Mouse (Mus musculus) limb, embryonic 14.5 days (tissue): ENCODE data around the gene Tmod1. TPM values are rescaled to one million over a fixed set of nuclear protein-coding genes. Genes with fewer than 3 reads are reported as not detected.

Source experiments
- ATAC-seq: fragments of 200-750 bp; cut with Nextera tagmentation; 2 replicates; pipeline ENCODE4 v1.8.0; 2017; ENCODE audit warnings: low read depth, moderate number of reproducible peaks, moderate TSS enrichment; ENCODE audit not compliant: low FRiP score
- DNase-seq: peaks from one replicate; pipeline ENCODE4 v3.0.0-alpha.2; 2015; ENCODE audit warnings: low spot score
- H3K27ac ChIP-seq: fragments of 300-500 bp; sonication (generic); replicated peaks from 2 replicates; pipeline ENCODE4 v1.5.1; 2014; ENCODE audit warnings: low read depth, mild to moderate bottlenecking, low read length, moderate library complexity, mixed read lengths
- H3K27me3 ChIP-seq: fragments of 300-500 bp; sonication (generic); 2 replicates; pipeline ENCODE4 v1.6.1; 2014; ENCODE audit warnings: low read length, mixed read lengths; ENCODE audit not compliant: control insufficient read depth, insufficient read depth
- H3K36me3 ChIP-seq: fragments of 300-500 bp; sonication (generic); 2 replicates; pipeline ENCODE4 v1.6.1; 2014; ENCODE audit warnings: mild to moderate bottlenecking, low read length, moderate library complexity, mixed read lengths; ENCODE audit not compliant: control insufficient read depth, insufficient read depth
- H3K4me1 ChIP-seq: fragments of 300-500 bp; sonication (generic); 2 replicates; pipeline ENCODE4 v1.6.1; 2014; ENCODE audit warnings: antibody characterized with exemption, low read length, mixed read lengths; ENCODE audit not compliant: control insufficient read depth, insufficient read depth
- H3K4me2 ChIP-seq: fragments of 300-500 bp; sonication (generic); replicated peaks from 2 replicates; pipeline ENCODE4 v1.6.1; 2014; ENCODE audit warnings: low read depth, mild to moderate bottlenecking, low read length, moderate library complexity; ENCODE audit not compliant: severe bottlenecking
- H3K4me3 ChIP-seq: fragments of 300-500 bp; sonication (generic); replicated peaks from 2 replicates; pipeline ENCODE4 v1.5.1; 2014; ENCODE audit warnings: low read length
- H3K9ac ChIP-seq: fragments of 300-500 bp; sonication (generic); 2 replicates; pipeline ENCODE4 v1.6.1; 2014; ENCODE audit warnings: mild to moderate bottlenecking, low read depth, low read length, moderate library complexity; ENCODE audit not compliant: severe bottlenecking
- H3K9me3 ChIP-seq: fragments of 300-500 bp; sonication (generic); 2 replicates; pipeline ENCODE4 v1.6.1; 2016; ENCODE audit warnings: low read length; ENCODE audit not compliant: control insufficient read depth
- POLR2A ChIP-seq: fragments of 200-500 bp; IDR thresholded peaks from 2 replicates; pipeline ENCODE4 v1.8.0; 2012; ENCODE audit warnings: inconsistent platforms, mild to moderate bottlenecking, moderate library complexity, borderline replicate concordance; ENCODE audit not compliant: insufficient read depth, insufficient read length; ENCODE audit errors: extremely low read depth
- WGBS: fragments of 180-500 bp; shearing (Covaris S2); extraction: QIAGEN DNeasy Blood & Tissue Kit; methylation state at CpG from one replicate; pipeline ENCODE4 v1.1.7; 2014; 5-methylcytosine and 5-hydroxymethylcytosine counted together
- polyA plus RNA-seq, 2 experiments: library from polyadenylated mRNA; depleted of rRNA in 1 of 2; stranded (reverse) in 1 of 2; unstranded in 1 of 2; fragments of >200 nt; fragmentation: Nextera tagmentation in 1 of 2; extraction: Ambion mirVana in 1 of 2; gene quantifications; 2 replicates each; pipeline versions ENCODE4 v1.2.1 to v1.2.3; 2012 to 2014

Tmod1 gene
- polyA plus RNA-seq, 2 experiments: 10.8 to 15.8 TPM

DNA sequence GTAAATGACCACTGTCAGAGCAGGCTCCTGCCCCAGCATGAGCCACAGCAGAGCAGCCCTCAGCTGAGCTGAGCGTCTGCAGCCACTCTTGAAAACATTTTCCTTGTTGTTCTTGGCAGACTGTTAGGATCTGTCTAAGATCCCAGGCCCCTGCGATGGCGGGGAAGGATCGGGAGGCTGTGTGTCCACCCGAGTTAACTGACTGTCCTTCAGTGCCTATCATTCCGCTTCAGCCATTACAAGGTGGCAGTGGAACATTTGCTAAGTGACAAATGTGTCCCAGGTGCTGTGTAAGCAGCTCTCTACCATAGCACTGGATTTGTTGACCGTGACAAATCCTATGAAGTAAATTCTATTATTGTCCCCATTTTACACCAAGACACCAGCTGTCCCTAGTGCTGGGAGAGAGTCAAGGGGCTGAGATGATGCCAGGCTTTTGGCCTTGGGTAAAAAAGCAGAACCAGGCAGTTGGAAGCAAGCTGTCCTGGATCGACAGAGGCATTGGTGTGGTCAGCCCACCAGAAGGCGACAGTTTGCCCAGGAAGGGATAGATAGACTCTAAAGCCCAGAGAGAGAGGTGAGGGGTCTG lies 46.6 kb downstream of the Tmod1 start:
- H3K4me2 ChIP-seq: no peak overlapping the region
- ATAC-seq (peak; percentile 12; the same call in 1 of the 2 replicates), DNase-seq (no peak)
- no peaks in the 10 kb centered on the region for H3K36me3 ChIP-seq
- H3K27ac ChIP-seq: no peak overlapping the region
- TF ChIP-seq POLR2A: no peak
- H3K4me1 ChIP-seq: no peaks in the 10 kb centered on the region
- no peaks in the 10 kb centered on the region for H3K9me3 ChIP-seq
- no peaks in the 10 kb centered on the region for H3K27me3 ChIP-seq
- 68% methylated on average over 9 of the region's 9 CpGs for WGBS
- no peak overlapping the region for H3K4me3 ChIP-seq
- no peak overlapping the region for H3K9ac ChIP-seq

GRCm38 (mm10) chr4:46086718-46087426 lies 48.1 kb downstream of the Tmod1 start:
- H3K4me2 ChIP-seq: no peak overlapping the region
- H3K9me3 ChIP-seq: no peaks in the 10 kb centered on the region
- no peak overlapping the region for H3K4me3 ChIP-seq
- no peaks in the 10 kb centered on the region for H3K4me1 ChIP-seq
- TF ChIP-seq POLR2A: no peak
- H3K9ac ChIP-seq: no peak overlapping the region
- ATAC-seq: no peak
- no peaks in the 10 kb centered on the region for H3K27me3 ChIP-seq
- H3K27ac ChIP-seq: no peak overlapping the region
- WGBS: 79% methylated on average over 17 of the region's 18 CpGs
- no peak for DNase-seq
- no peaks in the 10 kb centered on the region for H3K36me3 ChIP-seq

DNA sequence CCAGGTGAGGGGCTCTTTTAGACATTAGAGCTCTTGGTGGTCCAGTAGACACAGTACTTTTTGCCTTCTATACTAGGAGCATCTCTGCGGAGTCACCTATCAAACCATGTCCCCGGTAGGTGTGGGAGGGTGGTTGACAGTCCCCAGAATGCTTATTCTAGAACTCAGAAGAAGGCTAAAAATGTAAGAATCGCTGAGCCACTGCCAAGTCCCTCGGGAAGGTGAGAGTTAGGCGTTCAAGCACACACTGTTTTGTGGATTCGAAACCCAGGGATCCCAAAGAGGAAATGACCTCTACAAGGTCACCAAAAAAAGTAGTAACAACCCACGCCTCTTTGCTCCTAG lies 48.7 kb downstream of the Tmod1 start:
- ATAC-seq (no peak), DNase-seq (no peak)
- H3K9me3 ChIP-seq: no peaks in the 10 kb centered on the region
- H3K36me3 ChIP-seq: no peaks in the 10 kb centered on the region
- H3K4me2 ChIP-seq: no peak overlapping the region
- TF ChIP-seq POLR2A: no peak
- no peak overlapping the region for H3K9ac ChIP-seq
- H3K4me1 ChIP-seq: no peaks in the 10 kb centered on the region
- WGBS: 77% methylated on average over 7 of the region's 7 CpGs
- H3K27me3 ChIP-seq: no peaks in the 10 kb centered on the region
- H3K27ac ChIP-seq: no peak overlapping the region
- H3K4me3 ChIP-seq: no peak overlapping the region

GRCm38 (mm10) chr4:46087852-46088251 lies 49.1 kb downstream of the Tmod1 start:
- DNase-seq (peak; percentile 38), ATAC-seq (no peak)
- Histone ChIP-seq H3K9ac (no peak overlapping the region), H3K9me3 (no peaks in the 10 kb centered on the region), H3K4me1 (no peaks in the 10 kb centered on the region), H3K4me3 (no peak overlapping the region), H3K27me3 (no peaks in the 10 kb centered on the region), H3K4me2 (no peak overlapping the region), H3K36me3 (no peaks in the 10 kb centered on the region), H3K27ac (no peak overlapping the region)
- whole genome bisulfite sequencing: 30% methylated on average over 5 of the region's 5 CpGs
- no peak for TF ChIP-seq POLR2A

- 81% methylated on average over 14 of the region's 14 CpGs for WGBS
- DNase-seq (no peak), ATAC-seq (no peak)
- TF ChIP-seq POLR2A: no peak
- Histone ChIP-seq H3K4me2 (no peak overlapping the region), H3K4me1 (no peaks in the 10 kb centered on the region), H3K9ac (no peak overlapping the region), H3K36me3 (no peaks in the 10 kb centered on the region), H3K27ac (no peak overlapping the region), H3K9me3 (no peaks in the 10 kb centered on the region), H3K27me3 (no peaks in the 10 kb centered on the region), H3K4me3 (no peak overlapping the region)
These were observed 50.9 kb downstream of the Tmod1 start for GRCm38 (mm10) chr4:46089524-46090125.
